Mouse (Mus musculus) forebrain, embryonic 16.5 days (tissue): Measurements from ENCODE around the gene Tsks. TPM values are rescaled to one million over a fixed set of nuclear protein-coding genes. Genes with fewer than 3 reads are reported as not detected.
A peak's percentile ranks its signal among the peaks of the same experiment; 100 is the strongest.

Experiments
- ATAC-seq: fragments of 200-750 bp; cut with Nextera tagmentation; 2 replicates; pipeline ENCODE4 v1.8.0; 2017; ENCODE audit warnings: mild to moderate bottlenecking, moderate library complexity
- H3K27ac ChIP-seq: fragments of 300-500 bp; sonication (generic); 2 replicates; pipeline ENCODE4 v1.5.1; 2014; ENCODE audit warnings: low read length, control low read depth
- H3K27me3 ChIP-seq: fragments of 300-500 bp; sonication (generic); replicated peaks from 2 replicates; pipeline ENCODE4 v1.6.1; 2014; ENCODE audit warnings: low read length; ENCODE audit not compliant: control insufficient read depth, insufficient read depth
- H3K36me3 ChIP-seq: fragments of 300-500 bp; sonication (generic); 2 replicates; pipeline ENCODE4 v1.6.1; 2014; ENCODE audit not compliant: control insufficient read depth, insufficient read depth
- H3K4me1 ChIP-seq: fragments of 300-500 bp; sonication (generic); replicated peaks from 2 replicates; pipeline ENCODE4 v1.6.1; 2014; ENCODE audit warnings: low read length; ENCODE audit not compliant: control insufficient read depth, insufficient read depth
- H3K4me2 ChIP-seq: fragments of 300-500 bp; sonication (generic); 2 replicates; pipeline ENCODE4 v1.6.1; 2014; ENCODE audit warnings: mild to moderate bottlenecking, low read length, control low read depth
- H3K4me3 ChIP-seq: fragments of 300-500 bp; sonication (generic); replicated peaks from 2 replicates; pipeline ENCODE4 v1.5.1; 2014; ENCODE audit warnings: mild to moderate bottlenecking, low read length, control low read depth
- H3K9ac ChIP-seq: fragments of 300-500 bp; sonication (generic); replicated peaks from 2 replicates; pipeline ENCODE4 v1.6.1; 2014; ENCODE audit warnings: low read depth, low read length, control low read depth
- H3K9me3 ChIP-seq: fragments of 300-500 bp; sonication (generic); 2 replicates; pipeline ENCODE4 v1.6.1; 2016; ENCODE audit warnings: low read length; ENCODE audit not compliant: control insufficient read depth
- WGBS: fragments of 180-500 bp; shearing (Covaris S2); extraction: QIAGEN DNeasy Blood & Tissue Kit; methylation state at CpG from one replicate; pipeline ENCODE4 v1.1.7; 2014; 5-methylcytosine and 5-hydroxymethylcytosine counted together
- polyA plus RNA-seq: library from polyadenylated mRNA; unstranded; fragments of >200 nt; fragmentation: Nextera tagmentation; extraction: Ambion mirVana; gene quantifications from 2 replicates; pipeline ENCODE4 v1.2.1, GENCODE M21; 2015

Tsks gene
- polyA plus RNA-seq, 1 experiment from 2014 or later = 0.15 TPM

DNA sequence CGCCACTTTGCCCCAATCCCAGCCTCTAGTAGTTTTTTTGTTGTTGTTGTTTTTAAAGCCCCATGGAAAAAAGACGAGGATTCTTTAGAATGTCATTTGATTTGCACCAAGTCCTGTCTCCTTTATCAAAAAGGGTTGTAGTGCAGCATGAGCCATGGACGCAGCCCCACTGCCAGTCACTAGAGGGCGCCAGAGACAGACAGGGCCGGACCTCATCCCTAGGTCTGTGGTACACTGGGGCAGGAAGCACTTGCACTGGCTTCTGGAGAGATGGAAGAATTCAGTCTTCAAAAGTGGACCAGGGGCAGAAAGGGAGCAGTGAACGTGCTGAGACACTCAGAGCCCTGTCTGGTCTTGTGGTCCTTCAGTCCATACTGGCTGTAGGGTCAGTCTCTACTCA lies 40.1 kb downstream of the Tsks start:
- Histone ChIP-seq H3K27ac (no peak overlapping the region), H3K4me2 (no peak overlapping the region)
- WGBS = 26% methylated on average over 6 of the region's 6 CpGs

DNA sequence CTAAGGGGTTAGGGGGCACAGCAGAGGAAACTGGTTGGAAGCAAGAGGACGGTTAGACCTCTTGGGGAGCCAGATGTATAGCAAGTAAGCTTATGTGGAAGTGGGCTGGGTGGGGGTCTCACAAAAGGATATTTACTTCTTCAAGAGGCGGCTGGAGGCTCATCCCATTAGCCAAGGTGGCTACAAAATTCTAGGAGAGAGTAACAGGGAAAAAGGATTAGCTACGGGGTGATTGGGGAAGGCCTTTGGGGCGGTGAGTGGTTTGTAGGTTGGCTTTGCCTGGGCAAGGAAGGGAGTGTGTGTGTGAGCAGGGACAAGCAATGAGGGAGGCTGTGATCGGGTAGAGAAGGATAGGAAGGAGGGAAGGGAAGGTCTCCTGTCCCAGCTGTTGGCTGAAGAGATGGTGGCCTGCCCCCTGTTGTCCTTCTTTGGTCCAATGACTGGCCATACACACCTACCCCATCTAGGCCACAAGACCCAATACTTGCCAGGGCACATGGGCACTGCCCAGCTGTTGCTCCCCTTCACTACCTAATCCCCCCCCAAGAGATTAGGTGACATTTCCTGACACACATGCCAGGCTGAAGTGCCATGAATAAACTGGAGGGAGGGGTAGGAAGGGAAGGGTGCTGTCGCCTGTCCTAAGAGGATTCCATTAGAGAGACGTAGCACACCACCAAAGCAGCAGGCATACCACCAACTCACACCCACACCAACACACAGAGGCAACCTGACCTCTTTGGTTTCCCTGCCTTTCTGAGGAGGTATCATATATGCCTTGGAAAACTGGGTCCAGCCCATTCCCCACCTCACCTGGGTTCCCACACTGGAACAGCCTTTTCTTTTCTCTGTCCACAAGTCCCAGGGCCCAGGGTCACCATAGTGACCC lies 41.2 kb downstream of the Tsks start:
- Histone ChIP-seq H3K9ac (no peak overlapping the region), H3K27ac (no peak overlapping the region), H3K27me3 (no peaks in the 10 kb centered on the region), H3K9me3 (no peaks in the 10 kb centered on the region), H3K36me3 (peaks cover 26% of the 10 kb centered on the region), H3K4me1 (peaks cover 31% of the 10 kb centered on the region), H3K4me2 (peak overlapping the region; percentile 79), H3K4me3 (peak overlapping the region; percentile 74)
- ATAC-seq = no peak
- WGBS = 77% methylated on average over 7 of the region's 7 CpGs

More for the DNA sequence above, 40.1 kb downstream of the Tsks start:
- Histone ChIP-seq H3K9ac (no peak overlapping the region), H3K27me3 (no peaks in the 10 kb centered on the region), H3K36me3 (peaks cover 33% of the 10 kb centered on the region), H3K4me1 (peaks cover 23% of the 10 kb centered on the region), H3K9me3 (no peaks in the 10 kb centered on the region), H3K4me3 (no peak overlapping the region)
- no peak for ATAC-seq

DNA sequence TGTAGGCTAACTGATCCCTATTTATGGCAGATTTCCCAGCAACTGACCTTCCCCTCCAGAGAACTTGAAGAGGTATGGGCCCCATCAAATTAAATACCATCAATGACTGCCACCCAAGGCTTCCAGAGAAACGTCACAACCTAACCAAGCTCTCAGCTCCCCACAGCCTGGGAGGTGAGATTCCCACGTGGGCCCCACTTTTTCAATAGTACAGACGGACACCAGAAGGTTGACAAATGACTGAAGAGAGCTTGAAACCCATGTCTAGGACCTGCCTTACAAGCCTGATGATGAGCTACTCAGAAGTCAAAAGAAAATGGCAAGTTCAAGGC lies 41.8 kb downstream of the Tsks start:
- Histone ChIP-seq H3K4me1 (peaks cover 31% of the 10 kb centered on the region), H3K36me3 (peaks cover 24% of the 10 kb centered on the region), H3K27me3 (no peaks in the 10 kb centered on the region), H3K9ac (0 out of 2 replicates have a peak overlapping the region, but pooled peaks have one; percentile 4), H3K27ac (peak overlapping the region; percentile 87; the same call in 1 of the 2 replicates), H3K9me3 (no peaks in the 10 kb centered on the region), H3K4me2 (peak overlapping the region; percentile 79), H3K4me3 (peak overlapping the region; percentile 74)
- no peak for ATAC-seq
- 35% methylated on average over 3 of the region's 3 CpGs for WGBS

DNA sequence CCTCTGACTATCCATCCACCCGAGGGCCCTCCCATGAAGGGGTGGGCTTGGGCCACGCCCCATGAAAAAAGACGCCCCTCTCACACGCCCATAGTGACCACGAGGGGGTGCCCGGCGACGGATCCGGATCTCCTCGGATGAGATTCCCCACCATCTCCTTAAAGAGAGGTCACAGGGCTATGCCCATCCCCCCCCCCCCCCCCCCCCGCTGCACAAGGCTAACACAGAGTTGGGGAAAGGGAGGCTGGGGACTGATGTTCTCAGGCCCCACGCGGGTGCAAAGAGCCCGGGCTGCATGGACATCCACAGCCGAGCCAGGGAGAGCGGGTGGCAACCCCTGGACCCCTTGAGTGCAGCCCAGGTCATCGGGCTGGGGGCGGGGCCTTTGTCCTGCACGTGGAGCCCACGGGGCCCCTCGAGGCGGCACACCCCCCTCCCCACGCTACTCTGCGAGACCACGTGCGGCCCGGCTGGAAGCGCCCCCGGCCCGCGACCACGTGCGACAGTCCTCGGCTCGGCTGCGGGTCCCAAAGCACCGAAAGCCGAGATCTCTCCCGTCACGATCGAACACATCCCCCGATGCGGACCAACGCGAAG lies 42.7 kb downstream of the Tsks start:
- Histone ChIP-seq H3K27me3 (no peaks in the 10 kb centered on the region), H3K36me3 (peaks cover 16% of the 10 kb centered on the region), H3K4me1 (peaks cover 31% of the 10 kb centered on the region), H3K9ac (peak overlapping the region; percentile 88), H3K9me3 (no peaks in the 10 kb centered on the region), H3K4me3 (peak overlapping the region; percentile 74), H3K27ac (peak overlapping the region; percentile 87), H3K4me2 (peak overlapping the region; percentile 79)
- ATAC-seq = no peak
- WGBS = under 1% methylated on average over 43 of the region's 45 CpGs

DNA sequence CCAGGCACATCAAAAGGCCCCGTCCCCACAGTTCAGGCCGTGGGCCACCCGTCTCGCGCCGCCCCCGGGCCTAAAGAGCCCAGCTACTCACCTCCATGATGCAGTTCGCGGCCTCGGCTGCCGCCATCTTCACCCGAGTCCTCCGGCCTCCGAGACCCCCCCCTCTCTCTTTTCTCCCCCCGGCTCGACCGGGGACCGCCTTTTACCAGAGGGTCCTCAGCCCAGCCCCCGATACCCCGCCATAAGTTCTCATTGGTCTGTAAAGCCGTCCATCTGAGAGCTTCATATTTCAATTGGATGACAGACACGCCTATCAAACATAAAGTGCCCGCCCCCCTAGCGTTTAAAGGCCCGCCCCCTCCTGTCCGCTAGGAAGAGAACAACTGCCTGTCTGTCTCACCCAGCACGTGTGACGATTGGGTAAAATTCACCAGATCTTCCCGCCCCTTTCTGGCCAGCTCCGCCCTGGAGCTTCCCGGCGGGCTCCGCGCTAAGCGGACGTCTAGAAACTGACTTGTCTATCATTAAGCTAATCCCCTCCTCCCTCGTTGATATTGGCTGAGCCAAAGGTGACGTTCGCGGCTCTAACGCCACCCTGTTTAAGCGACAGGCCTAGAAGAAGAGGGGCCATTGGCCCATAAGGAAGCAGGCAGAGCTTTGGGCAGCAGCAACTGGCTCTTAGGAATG lies 43.3 kb downstream of the Tsks start, which contains the start of gene Prmt1:
TSS of gene Prmt1 (minus strand) at position 377 of the 687 bp plus-strand sequence.
- Histone ChIP-seq H3K4me2 (peak within 1 kb of the TSS; percentile 82), H3K4me1 (peaks cover 31% of the 10 kb centered on the region), H3K27me3 (no peaks in the 10 kb centered on the region), H3K9ac (peak within 1 kb of the TSS; percentile 88), H3K27ac (peak within 1 kb of the TSS; percentile 94), H3K36me3 (peaks cover 10% of the 10 kb centered on the region), H3K4me3 (peak within 1 kb of the TSS; percentile 74), H3K9me3 (no peaks in the 10 kb centered on the region)
- WGBS = under 1% methylated on average over 42 of the region's 42 CpGs
- ATAC-seq = peak; percentile 96

DNA sequence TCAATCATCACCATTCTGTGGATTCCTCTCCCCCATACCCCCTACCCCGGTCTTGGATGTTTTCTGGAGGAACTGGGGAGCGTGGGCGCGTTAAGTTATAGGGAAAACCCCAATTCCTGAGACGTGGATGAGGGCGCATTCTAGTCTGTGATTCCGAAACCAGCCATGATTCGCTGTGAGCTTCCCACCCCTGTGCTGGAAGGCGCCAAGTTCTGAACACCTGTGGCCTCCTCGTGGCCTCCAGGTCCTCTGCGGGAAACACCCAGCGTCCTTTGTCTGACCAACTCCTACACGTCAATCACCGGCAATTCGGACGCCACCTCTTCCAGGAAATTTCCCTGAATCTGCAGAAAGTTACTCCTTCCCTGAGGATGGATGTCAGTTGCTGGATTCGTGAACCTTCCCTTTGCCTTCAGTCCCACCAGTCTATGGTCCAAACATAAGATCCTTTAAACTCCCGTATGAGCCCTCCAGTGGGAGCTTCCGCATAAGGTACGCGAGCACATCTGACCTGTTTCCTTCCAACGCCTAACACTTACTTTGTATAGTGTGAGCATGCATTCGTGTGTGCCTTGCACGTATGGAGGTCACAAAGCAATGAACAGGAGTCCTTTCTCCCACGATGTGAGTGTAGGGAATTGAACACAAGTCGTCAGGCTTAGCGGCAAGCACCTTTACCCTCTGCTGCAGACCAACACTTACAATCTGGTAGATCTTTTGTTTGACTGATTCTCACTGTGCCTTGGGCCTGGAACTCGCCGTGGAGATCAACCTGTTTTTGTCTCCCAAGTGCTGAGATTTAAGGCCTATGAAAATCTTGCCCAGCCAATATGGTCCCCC lies 44.1 kb downstream of the Tsks start:
- Histone ChIP-seq H3K9ac (peak overlapping the region; percentile 79), H3K27me3 (no peaks in the 10 kb centered on the region), H3K4me1 (peaks cover 31% of the 10 kb centered on the region), H3K27ac (peak overlapping the region; percentile 94), H3K4me2 (peak overlapping the region; percentile 82), H3K36me3 (peaks cover 2% of the 10 kb centered on the region), H3K4me3 (peak overlapping the region; percentile 69), H3K9me3 (no peaks in the 10 kb centered on the region)
- 0% methylated on average over 29 of the region's 29 CpGs for WGBS
- ATAC-seq = no peak; the same call in 1 of the 2 replicates

DNA sequence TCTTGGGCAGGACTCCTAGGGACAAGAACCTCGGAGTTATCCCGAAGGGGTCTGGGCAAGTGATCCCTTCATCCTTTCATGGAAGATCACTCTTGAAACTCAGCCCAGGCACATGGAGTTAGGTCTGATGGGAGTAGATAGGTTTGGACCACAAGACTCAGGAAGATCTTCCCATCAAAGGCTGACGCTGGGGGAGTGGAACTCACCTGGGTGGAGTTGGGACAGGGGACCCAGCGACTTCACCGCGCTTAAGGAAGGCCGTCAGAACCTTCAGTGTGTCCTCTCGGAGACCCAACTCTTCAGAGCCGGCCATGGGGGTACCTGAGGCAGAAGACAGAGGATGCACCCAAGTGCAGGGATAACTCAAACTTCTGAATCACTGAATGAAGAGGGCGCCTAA lies 53.7 kb downstream of the Tsks start:
- H3K36me3 ChIP-seq = peaks cover 13% of the 10 kb centered on the region
- H3K27me3 ChIP-seq = no peaks in the 10 kb centered on the region
- H3K9me3 ChIP-seq = no peaks in the 10 kb centered on the region
- peaks cover 22% of the 10 kb centered on the region for H3K4me1 ChIP-seq
- H3K9ac ChIP-seq = peak overlapping the region; percentile 30
- peak overlapping the region; percentile 58 for H3K4me2 ChIP-seq
- 10% methylated on average over 10 of the region's 10 CpGs for WGBS
- peak overlapping the region; percentile 59 for H3K4me3 ChIP-seq
- H3K27ac ChIP-seq = no peak overlapping the region
- ATAC-seq = no peak

DNA sequence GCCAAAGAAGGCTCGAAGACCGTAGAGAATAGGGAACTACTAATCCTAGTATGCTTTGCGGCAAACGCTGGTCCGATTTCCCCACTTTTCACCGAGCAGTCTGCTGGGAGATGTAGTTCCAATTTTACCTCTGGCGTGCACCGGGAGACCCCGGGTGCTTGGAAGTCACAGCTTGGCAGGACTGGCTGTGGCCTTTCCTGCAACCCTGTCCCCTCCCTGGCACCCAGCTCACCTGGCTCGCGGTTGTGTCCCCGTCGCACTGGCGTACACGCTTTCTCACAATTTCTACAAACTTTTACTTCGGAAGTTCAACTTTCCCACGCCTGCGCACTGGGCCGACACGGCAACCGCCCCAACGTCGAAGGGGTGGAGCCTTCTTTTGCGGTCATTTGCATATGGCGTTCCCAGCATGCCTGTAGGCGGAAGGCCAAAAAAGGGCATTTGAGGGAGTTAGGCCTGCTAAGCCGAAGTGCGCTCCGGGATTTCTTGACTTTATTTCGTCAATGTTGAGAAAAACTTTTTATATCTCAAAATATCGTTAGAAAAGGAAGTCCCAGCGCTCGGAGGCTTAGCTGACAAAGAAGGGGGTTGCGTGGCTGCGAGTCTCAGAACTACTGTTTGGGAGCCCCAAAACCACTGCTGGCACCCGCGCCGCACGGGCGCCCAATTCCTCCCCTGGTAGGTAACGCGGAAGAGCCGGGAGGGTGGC lies 54.4 kb downstream of the Tsks start, which contains the start of gene Irf3:
TSS of gene Irf3 (plus strand) at position 418 of the 709 bp plus-strand sequence.
- H3K4me3 ChIP-seq = peak within 1 kb of the TSS; percentile 59
- peaks cover 22% of the 10 kb centered on the region for H3K4me1 ChIP-seq
- WGBS = under 1% methylated on average over 43 of the region's 43 CpGs
- ATAC-seq = peak; percentile 94
- no peaks in the 10 kb centered on the region for H3K9me3 ChIP-seq
- H3K27me3 ChIP-seq = no peaks in the 10 kb centered on the region
- peak within 1 kb of the TSS; percentile 74 for H3K27ac ChIP-seq
- peak within 1 kb of the TSS; percentile 68 for H3K9ac ChIP-seq
- peak within 1 kb of the TSS; percentile 77 for H3K4me2 ChIP-seq
- H3K36me3 ChIP-seq = peaks cover 20% of the 10 kb centered on the region
